Mouse (Mus musculus) heart, postnatal 0 days (tissue): ENCODE measurements around the gene Vcan.

Experiments used
- CTCF ChIP-seq: IDR thresholded peaks from 2 replicates; pipeline ENCODE4 v1.5.1; 2016; ENCODE audit warnings: antibody characterized with exemption, control low read depth, low read depth
- EP300 ChIP-seq: IDR thresholded peaks from 2 replicates; pipeline ENCODE4 v1.6.1; 2016; ENCODE audit warnings: antibody characterized with exemption, low read depth

GRCm38 (mm10) chr13:89741116-89741551 is 1.2 kb downstream of the Vcan start:
- TF ChIP-seq CTCF (no peak), EP300 (no peak)
